Mouse (Mus musculus) neural tube, embryonic 14.5 days (tissue): Measurements from ENCODE around the gene Lmo7. TPM values are rescaled to one million over a fixed set of nuclear protein-coding genes. Genes with fewer than 3 reads are reported as not detected.

ENCODE experiments used
- ATAC-seq: fragments of 200-750 bp; cut with Nextera tagmentation; 2 replicates; pipeline ENCODE4 v1.8.0; 2017; ENCODE audit warnings: low read depth, mild to moderate bottlenecking, moderate TSS enrichment, moderate library complexity
- H3K27ac ChIP-seq: fragments of 300-500 bp; sonication (generic); 2 replicates; pipeline ENCODE4 v1.5.1; 2014; ENCODE audit warnings: low read depth, mild to moderate bottlenecking, control low read depth, low read length, moderate library complexity, mixed read lengths
- H3K27me3 ChIP-seq: fragments of 300-500 bp; sonication (generic); 2 replicates; pipeline ENCODE4 v1.6.1; 2014; ENCODE audit warnings: low read length; ENCODE audit not compliant: control insufficient read depth, insufficient read depth
- H3K36me3 ChIP-seq: fragments of 300-500 bp; sonication (generic); 2 replicates; pipeline ENCODE4 v1.6.1; 2014; ENCODE audit warnings: low read length, mixed read lengths; ENCODE audit not compliant: control insufficient read depth, insufficient read depth
- H3K4me1 ChIP-seq: fragments of 300-500 bp; sonication (generic); 2 replicates; pipeline ENCODE4 v1.6.1; 2014; ENCODE audit warnings: low read length; ENCODE audit not compliant: control insufficient read depth, insufficient read depth
- H3K4me2 ChIP-seq: fragments of 300-500 bp; sonication (generic); 2 replicates; pipeline ENCODE4 v1.6.1; 2014; ENCODE audit warnings: mild to moderate bottlenecking, low read depth, low read length, control low read depth
- H3K4me3 ChIP-seq: fragments of 300-500 bp; sonication (generic); 2 replicates; pipeline ENCODE4 v1.5.1; 2014; ENCODE audit warnings: low read depth, low read length, control low read depth, mixed read lengths
- H3K9ac ChIP-seq: fragments of 300-500 bp; sonication (generic); replicated peaks from 2 replicates; pipeline ENCODE4 v1.6.1; 2014; ENCODE audit warnings: low read depth, mild to moderate bottlenecking, control low read depth, low read length, mixed read lengths
- H3K9me3 ChIP-seq: fragments of 300-500 bp; sonication (generic); 2 replicates; pipeline ENCODE4 v1.6.1; 2016; ENCODE audit warnings: low read length; ENCODE audit not compliant: control insufficient read depth
- WGBS: fragments of 180-500 bp; shearing (Covaris S2); extraction: QIAGEN DNeasy Blood & Tissue Kit; methylation state at CpG from one replicate; pipeline ENCODE4 v1.1.7; 2014; 5-methylcytosine and 5-hydroxymethylcytosine counted together
- polyA plus RNA-seq: library from polyadenylated mRNA; unstranded; fragments of >200 nt; fragmentation: Nextera tagmentation; extraction: Ambion mirVana; gene quantifications from 2 replicates; pipeline ENCODE4 v1.2.1, GENCODE M21; 2014

The Lmo7 gene
- polyA plus RNA-seq, 1 experiment from 2014 or later, result 1.7 TPM

DNA sequence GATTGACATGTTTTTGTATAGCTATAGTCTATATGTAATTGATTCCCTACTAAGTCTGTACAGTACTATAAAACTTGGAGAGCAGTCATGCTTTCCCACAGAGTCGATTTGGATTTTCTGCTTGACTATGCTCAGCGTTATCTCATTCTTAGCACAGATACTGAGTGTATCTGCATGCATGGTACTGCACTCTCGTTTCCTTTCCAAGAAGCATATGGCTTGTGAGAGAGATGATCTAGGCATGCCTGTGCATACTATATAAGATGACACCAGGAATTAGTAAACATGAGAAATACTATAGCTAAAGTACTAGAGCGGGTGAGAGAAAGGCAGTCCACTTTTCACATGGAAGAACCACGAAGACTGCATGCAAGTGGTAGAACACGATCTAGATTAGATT is 163.5 kb downstream of the Lmo7 start:
- no peak for ATAC-seq
- Histone ChIP-seq H3K36me3 (no peaks in the 10 kb centered on the region), H3K27ac (no peak overlapping the region), H3K4me1 (no peaks in the 10 kb centered on the region), H3K9ac (no peak overlapping the region), H3K27me3 (no peaks in the 10 kb centered on the region), H3K4me3 (no peak overlapping the region), H3K4me2 (no peak overlapping the region), H3K9me3 (no peaks in the 10 kb centered on the region)
- WGBS, result 92% methylated on average over 6 of the region's 6 CpGs

DNA sequence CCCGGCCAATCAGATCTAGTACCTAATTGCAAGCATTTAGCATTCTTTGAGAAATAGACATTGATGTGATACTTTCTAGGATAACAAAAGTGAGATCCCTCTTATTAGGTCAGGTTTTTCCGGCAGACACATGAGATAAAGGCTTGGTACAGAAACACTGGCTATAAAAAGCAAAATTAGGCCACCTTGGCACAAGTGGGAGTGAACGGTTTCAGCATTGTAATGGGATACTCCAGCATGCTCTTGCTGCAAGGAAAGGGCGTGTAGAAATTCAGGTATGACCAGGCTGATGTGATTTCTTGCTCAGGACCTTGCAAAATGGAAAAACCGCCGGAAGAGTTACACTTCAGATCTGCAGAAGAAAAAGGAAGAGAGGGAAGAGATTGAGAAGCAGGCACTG is 168.5 kb downstream of the Lmo7 start:
- no peak for ATAC-seq

DNA sequence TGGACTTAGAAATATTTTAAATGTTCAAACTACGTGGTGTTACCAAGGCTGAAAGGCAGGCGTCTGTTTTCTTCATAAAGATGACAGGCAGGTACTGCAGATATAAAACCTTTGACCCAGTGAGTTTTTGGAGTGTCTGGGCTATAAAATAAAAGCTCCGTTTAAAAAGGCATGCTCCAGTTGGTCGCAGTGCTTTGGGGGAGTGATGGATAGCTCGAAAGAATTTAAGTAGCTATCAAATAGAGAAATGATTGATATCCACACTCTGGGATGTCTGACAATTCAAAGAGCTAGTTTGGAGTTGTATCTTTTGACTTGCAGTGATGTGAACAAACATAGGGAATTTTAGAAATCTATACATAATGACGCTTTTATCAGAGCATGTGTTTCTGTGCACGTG is 171.7 kb downstream of the Lmo7 start:
- H3K27me3 ChIP-seq, result no peaks in the 10 kb centered on the region
- WGBS, result 67% methylated on average over 7 of the region's 7 CpGs
- no peaks in the 10 kb centered on the region for H3K9me3 ChIP-seq
- no peak overlapping the region for H3K27ac ChIP-seq
- no peaks in the 10 kb centered on the region for H3K36me3 ChIP-seq
- no peak for ATAC-seq
- no peak overlapping the region for H3K4me3 ChIP-seq
- H3K4me2 ChIP-seq, result no peak overlapping the region
- H3K9ac ChIP-seq, result no peak overlapping the region
- H3K4me1 ChIP-seq, result no peaks in the 10 kb centered on the region

More for the DNA sequence above, 168.5 kb downstream of the Lmo7 start:
- Histone ChIP-seq H3K27ac (no peak overlapping the region), H3K4me1 (no peaks in the 10 kb centered on the region), H3K9ac (no peak overlapping the region), H3K4me2 (no peak overlapping the region), H3K36me3 (no peaks in the 10 kb centered on the region), H3K4me3 (no peak overlapping the region), H3K9me3 (no peaks in the 10 kb centered on the region), H3K27me3 (no peaks in the 10 kb centered on the region)
- 88% methylated on average over 6 of the region's 6 CpGs for WGBS

DNA sequence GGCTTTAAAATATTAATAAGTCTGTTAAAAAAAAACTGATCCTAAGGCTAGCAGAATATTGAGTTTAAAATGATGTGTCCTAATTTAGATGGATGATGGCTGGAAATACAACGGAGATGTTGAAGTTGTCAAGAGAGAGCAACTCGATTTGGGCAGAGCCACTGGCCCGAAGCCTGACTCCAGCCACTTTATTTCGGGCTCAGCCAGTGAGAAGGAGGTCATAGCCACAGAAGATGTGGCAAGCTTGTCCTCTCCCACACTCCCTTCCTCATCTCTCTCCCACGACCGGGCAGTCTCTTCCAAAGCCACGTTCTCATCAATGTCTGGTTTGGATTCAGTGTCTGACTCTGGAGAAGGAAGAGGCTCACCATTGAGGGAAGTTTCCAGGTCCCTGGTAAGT is 172.2 kb downstream of the Lmo7 start:
- Histone ChIP-seq H3K9me3 (no peaks in the 10 kb centered on the region), H3K36me3 (no peaks in the 10 kb centered on the region), H3K4me3 (no peak overlapping the region), H3K4me1 (no peaks in the 10 kb centered on the region), H3K4me2 (no peak overlapping the region), H3K27ac (no peak overlapping the region), H3K9ac (no peak overlapping the region), H3K27me3 (no peaks in the 10 kb centered on the region)
- ATAC-seq, result no peak
- 88% methylated on average over 7 of the region's 7 CpGs for WGBS

DNA sequence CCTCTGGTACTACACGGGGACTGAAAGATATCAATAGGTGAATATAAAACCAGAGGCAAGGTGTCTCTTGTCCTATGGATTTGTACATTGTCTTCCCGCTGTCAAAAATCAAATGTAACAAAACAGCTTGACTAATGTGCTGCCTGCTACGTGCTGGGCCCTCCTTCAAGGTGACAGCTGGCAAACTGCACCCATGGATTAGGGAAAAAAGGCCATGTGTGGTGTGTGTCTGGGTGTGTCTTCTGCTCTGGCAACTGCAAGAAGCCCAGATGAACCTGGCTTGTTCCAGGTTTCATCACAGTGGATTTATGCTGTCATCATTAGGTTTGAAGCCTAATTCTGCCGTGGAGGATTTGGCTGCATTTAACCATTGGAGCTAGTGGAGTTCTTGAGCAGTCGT is 174.0 kb downstream of the Lmo7 start:
- Histone ChIP-seq H3K9me3 (no peaks in the 10 kb centered on the region), H3K27me3 (no peaks in the 10 kb centered on the region), H3K4me3 (no peak overlapping the region), H3K4me2 (no peak overlapping the region), H3K9ac (no peak overlapping the region), H3K36me3 (no peaks in the 10 kb centered on the region), H3K4me1 (no peaks in the 10 kb centered on the region), H3K27ac (no peak overlapping the region)
- ATAC-seq, result no peak
- 86% methylated on average over 5 of the region's 5 CpGs for WGBS

DNA sequence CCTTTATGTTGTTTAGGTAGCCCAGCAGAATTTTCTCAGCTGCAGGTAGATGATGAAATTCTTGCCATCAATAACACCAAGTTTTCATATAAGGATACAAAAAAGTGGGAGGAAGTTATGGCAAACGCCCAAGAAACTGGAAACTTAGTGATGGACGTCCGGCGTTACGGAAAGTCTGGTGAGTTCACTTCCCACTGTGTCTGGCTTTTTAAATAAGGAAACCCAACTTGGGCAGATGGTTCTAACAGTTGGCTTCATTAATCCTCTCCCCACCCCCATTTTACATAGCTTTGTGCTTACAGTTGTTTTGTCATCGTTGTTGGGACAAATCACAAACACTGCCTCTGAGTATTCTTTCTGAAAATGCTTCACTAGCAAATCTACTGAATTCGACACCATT is 182.2 kb downstream of the Lmo7 start:
- Histone ChIP-seq H3K9ac (no peak overlapping the region), H3K4me1 (no peaks in the 10 kb centered on the region), H3K36me3 (no peaks in the 10 kb centered on the region), H3K4me3 (no peak overlapping the region), H3K27ac (no peak overlapping the region), H3K9me3 (no peaks in the 10 kb centered on the region), H3K27me3 (no peaks in the 10 kb centered on the region), H3K4me2 (no peak overlapping the region)
- ATAC-seq, result no peak
- WGBS, result 90% methylated on average over 7 of the region's 7 CpGs

DNA sequence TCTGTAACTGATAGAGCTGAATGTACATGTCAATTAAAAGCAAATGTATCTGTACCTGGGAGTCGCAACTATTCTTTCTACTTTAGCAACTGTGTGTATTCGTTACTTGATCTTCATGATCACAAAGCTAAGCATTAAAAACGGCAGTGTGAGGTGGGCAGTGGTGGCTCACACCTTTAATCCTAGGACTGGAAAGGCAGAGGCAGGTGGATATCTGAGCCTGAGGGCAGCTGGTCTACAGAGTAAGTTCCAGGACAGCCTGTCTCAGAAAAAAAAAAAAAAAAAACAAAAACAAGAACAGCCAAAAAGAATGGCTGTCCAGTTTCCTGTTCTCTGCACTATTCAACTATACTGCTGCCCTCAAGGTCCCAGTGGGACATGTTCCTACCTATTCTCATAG is 182.6 kb downstream of the Lmo7 start:
- Histone ChIP-seq H3K27me3 (no peaks in the 10 kb centered on the region), H3K4me1 (no peaks in the 10 kb centered on the region), H3K9ac (no peak overlapping the region), H3K27ac (no peak overlapping the region), H3K4me2 (no peak overlapping the region), H3K4me3 (no peak overlapping the region), H3K36me3 (no peaks in the 10 kb centered on the region), H3K9me3 (no peaks in the 10 kb centered on the region)
- WGBS, result 92% methylated on average over 3 of the region's 3 CpGs
- no peak for ATAC-seq

DNA sequence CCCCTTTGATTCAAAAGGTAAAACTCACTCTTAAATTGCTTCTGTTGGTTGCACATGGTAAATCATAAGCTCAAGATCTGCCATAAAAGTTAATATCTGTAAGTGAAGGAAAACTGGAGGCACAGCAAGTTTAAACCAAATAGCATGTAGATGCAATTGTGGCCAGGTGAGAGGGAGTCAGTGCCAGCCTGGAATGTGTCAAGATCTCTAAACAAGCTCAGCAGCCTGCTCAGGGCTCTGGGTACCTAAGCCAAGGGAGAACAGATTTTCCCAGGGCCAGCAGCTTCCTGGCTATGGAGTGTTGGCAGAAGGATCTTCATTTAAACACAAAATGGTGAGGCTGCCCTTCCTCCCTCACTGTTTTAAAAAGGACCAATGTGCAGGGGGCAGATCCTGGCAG is 184.6 kb downstream of the Lmo7 start:
- Histone ChIP-seq H3K36me3 (no peaks in the 10 kb centered on the region), H3K4me2 (no peak overlapping the region), H3K9ac (no peak overlapping the region), H3K4me3 (no peak overlapping the region), H3K9me3 (no peaks in the 10 kb centered on the region), H3K4me1 (no peaks in the 10 kb centered on the region), H3K27ac (no peak overlapping the region), H3K27me3 (no peaks in the 10 kb centered on the region)
- no peak for ATAC-seq

DNA sequence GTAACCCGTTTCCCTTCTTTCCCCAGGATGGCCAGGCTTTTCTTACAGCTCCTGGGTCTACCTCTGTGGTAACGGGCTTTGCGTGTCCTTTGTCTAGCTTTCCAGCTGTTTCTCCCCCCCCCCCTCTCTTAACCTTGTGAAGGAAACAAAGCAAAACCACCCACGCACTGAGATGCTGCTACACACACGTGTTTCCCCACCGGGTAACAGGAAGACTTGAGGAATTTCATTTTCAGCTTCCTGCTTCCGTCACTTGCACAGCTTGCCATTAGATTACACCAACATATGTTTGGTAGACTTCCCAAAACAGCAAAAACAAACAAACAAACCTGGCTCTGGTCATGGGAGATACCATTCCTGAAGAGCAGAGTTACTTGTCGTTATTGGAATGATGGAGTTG is 186.1 kb downstream of the Lmo7 start:
- WGBS, result 80% methylated on average over 8 of the region's 8 CpGs
- H3K4me2 ChIP-seq, result no peak overlapping the region
- H3K27ac ChIP-seq, result no peak overlapping the region
- no peaks in the 10 kb centered on the region for H3K27me3 ChIP-seq
- H3K36me3 ChIP-seq, result no peaks in the 10 kb centered on the region
- no peak overlapping the region for H3K9ac ChIP-seq
- no peak for ATAC-seq
- no peak overlapping the region for H3K4me3 ChIP-seq
- no peaks in the 10 kb centered on the region for H3K9me3 ChIP-seq
- no peaks in the 10 kb centered on the region for H3K4me1 ChIP-seq

DNA sequence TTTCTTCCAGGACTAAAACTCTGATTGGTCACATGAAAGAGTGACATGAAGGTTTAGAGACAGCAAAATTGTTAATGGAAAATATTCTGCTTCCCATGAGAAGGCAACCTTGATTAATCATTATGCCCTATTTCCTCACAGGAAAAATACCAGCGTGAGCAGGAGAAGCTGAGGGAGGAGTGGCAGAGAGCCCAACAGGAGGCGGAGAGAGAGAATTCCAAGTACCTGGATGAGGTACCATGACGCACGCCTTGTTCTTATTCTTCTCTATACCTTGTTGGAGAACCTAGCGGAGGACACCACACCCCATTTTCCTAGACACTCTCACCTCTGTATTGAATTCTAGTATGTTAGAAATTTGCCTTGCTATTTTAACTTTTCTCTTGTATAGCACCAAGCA is 188.7 kb downstream of the Lmo7 start:
- Histone ChIP-seq H3K9ac (no peak overlapping the region), H3K4me2 (no peak overlapping the region), H3K36me3 (no peaks in the 10 kb centered on the region), H3K9me3 (no peaks in the 10 kb centered on the region), H3K4me3 (no peak overlapping the region), H3K4me1 (no peaks in the 10 kb centered on the region), H3K27me3 (no peaks in the 10 kb centered on the region), H3K27ac (no peak overlapping the region)
- ATAC-seq, result no peak
- WGBS, result 92% methylated on average over 5 of the region's 5 CpGs
